Mouse (Mus musculus): ENCODE data around the gene Trim34b. TPM values are rescaled to one million over a fixed set of nuclear protein-coding genes. Genes with fewer than 3 reads are reported as not detected.
"Not testable (repeated sequence)": the region's sequence is repeated elsewhere in the genome, so short reads cannot be mapped to it uniquely, and the experiment has no call there.

Gene Trim34b
- polyA plus RNA-seq, 1 experiment = 2.3 TPM

- WGBS = 89% methylated on average over 4 of the region's 4 CpGs
- H3K27ac ChIP-seq (ENCODE audit: insufficient read depth, low read depth, low read length) = not testable (repeated sequence)
Measured at GRCm38 (mm10) chr7:104348043-104348442, 18.8 kb downstream of the Trim34b start.

GRCm38 (mm10) chr7:104352717-104353599 lies 23.7 kb downstream of the Trim34b start, which contains the start of gene Trim12c:
Gene Trim12c (minus strand): TSS chr7:104353362.
- WGBS = 2% methylated on average over 14 of the region's 14 CpGs
- no peaks in the 10 kb centered on the region for H3K27me3 ChIP-seq (replicated peaks; ENCODE audit: control insufficient read depth, insufficient read depth, low read length)
- H3K4me3 ChIP-seq (ENCODE audit: insufficient read depth, low read depth, low read length) = peak within 1 kb of the TSS; percentile 49

More at GRCm38 (mm10) chr7:104348043-104348442, 18.8 kb downstream of the Trim34b start:
- not testable (repeated sequence) for H3K27me3 ChIP-seq (replicated peaks; ENCODE audit: control insufficient read depth, insufficient read depth, low read length); H3K36me3 ChIP-seq (ENCODE audit: control insufficient read depth, insufficient read depth, low read length); H3K4me1 ChIP-seq (ENCODE audit: control insufficient read depth, insufficient read depth, low read length); DNase-seq; H3K4me3 ChIP-seq (ENCODE audit: insufficient read depth, low read depth, low read length)

GRCm38 (mm10) chr7:104353600-104353967 lies 24.3 kb downstream of the Trim34b start:
- H3K27me3 ChIP-seq (replicated peaks; ENCODE audit: control insufficient read depth, insufficient read depth, low read length) = no peaks in the 10 kb centered on the region
- DNase-seq = no peak
- 0 out of 2 replicates have a peak overlapping the region, but pooled peaks have one; percentile 7 for H3K27ac ChIP-seq (ENCODE audit: insufficient read depth, low read depth, low read length)
- H3K4me3 ChIP-seq (ENCODE audit: insufficient read depth, low read depth, low read length) = no peak overlapping the region
- H3K36me3 ChIP-seq (ENCODE audit: control insufficient read depth, insufficient read depth, low read length) = no peaks in the 10 kb centered on the region
- TF ChIP-seq CTCF (conservative IDR thresholded peaks at IDR 0.05; ENCODE audit: insufficient read depth, insufficient read length, low read depth, low read length) = no peak
- no peak for TF ChIP-seq POLR2A (IDR thresholded peaks at IDR 0.05; ENCODE audit: low read depth, low read length)
- 75% methylated on average over 2 of the region's 2 CpGs for WGBS
- H3K4me1 ChIP-seq (ENCODE audit: control insufficient read depth, insufficient read depth, low read length) = no peaks in the 10 kb centered on the region

More at GRCm38 (mm10) chr7:104352717-104353599, 23.7 kb downstream of the Trim34b start, which contains the start of gene Trim12c:
- peak; percentile 89 for DNase-seq
- Histone ChIP-seq H3K4me1 (ENCODE audit: control insufficient read depth, insufficient read depth, low read length) (no peaks in the 10 kb centered on the region), H3K27ac (ENCODE audit: insufficient read depth, low read depth, low read length) (peak within 1 kb of the TSS; percentile 88), H3K36me3 (ENCODE audit: control insufficient read depth, insufficient read depth, low read length) (no peaks in the 10 kb centered on the region)
- no peak for TF ChIP-seq POLR2A (IDR thresholded peaks at IDR 0.05; ENCODE audit: low read depth, low read length)
- TF ChIP-seq CTCF (conservative IDR thresholded peaks at IDR 0.05; ENCODE audit: insufficient read depth, insufficient read length, low read depth, low read length) = no peak

DNA sequence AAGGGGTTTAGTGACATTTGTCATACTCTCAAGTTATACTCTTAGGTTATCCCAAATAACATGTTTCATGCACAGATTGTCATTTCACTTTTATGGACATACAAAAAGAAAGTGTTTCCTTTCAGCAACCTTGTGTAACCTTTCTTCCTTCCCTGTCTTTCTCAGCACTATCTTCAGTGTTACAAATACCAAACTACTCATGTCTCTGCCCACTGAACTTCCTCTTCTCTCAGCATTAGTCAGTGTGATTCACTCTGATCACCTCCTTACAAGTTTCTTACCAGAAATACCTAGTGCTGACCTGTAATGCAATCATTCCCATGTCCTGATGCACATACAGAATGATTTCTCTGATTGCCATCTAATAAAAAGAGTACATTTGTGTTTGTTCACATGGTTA lies 37.1 kb downstream of the Trim34b start:
- TF ChIP-seq POLR2A (IDR thresholded peaks at IDR 0.05; ENCODE audit: low read depth, low read length) (no peak), CTCF (conservative IDR thresholded peaks at IDR 0.05; ENCODE audit: insufficient read depth, insufficient read length, low read depth, low read length) (no peak)
- H3K4me3 ChIP-seq (ENCODE audit: insufficient read depth, low read depth, low read length) = no peak overlapping the region
- H3K27me3 ChIP-seq (replicated peaks; ENCODE audit: control insufficient read depth, insufficient read depth, low read length) = no peaks in the 10 kb centered on the region
- no peak overlapping the region for H3K27ac ChIP-seq (ENCODE audit: insufficient read depth, low read depth, low read length)
- no peak for DNase-seq
- no peaks in the 10 kb centered on the region for H3K36me3 ChIP-seq (ENCODE audit: control insufficient read depth, insufficient read depth, low read length)
- H3K4me1 ChIP-seq (ENCODE audit: control insufficient read depth, insufficient read depth, low read length) = no peaks in the 10 kb centered on the region

DNA sequence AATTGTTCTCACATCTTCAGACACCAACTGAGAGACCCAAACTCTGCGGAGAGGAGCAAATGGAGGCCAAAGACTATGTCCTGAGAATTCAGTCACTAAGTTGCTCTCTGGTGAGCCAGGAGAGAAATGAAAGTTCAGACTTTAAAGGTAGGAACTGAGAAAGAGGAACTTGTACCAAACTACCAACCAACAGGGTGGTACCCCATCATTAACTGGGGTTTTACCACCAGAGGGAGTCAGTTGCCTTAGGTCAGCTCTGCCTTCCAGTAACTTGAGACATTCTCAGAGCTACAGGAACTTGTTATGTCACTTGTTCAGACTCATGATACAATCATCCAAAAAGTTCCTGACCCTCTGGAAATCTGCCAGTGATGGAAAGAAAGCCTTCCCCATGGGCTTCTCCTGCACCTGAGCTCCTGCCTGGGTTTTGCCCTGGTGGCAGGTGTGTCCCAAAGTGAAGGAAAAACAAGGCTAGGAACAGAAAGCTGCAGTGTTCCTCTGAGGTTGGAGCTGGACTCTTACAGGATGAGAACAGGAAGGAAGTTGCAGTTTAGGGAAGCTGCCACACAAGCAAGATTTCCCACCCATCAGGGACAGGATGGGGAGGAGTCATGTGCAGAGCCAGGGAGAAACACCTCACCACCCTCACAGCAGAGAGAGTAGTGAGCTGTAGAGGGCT lies 40.6 kb downstream of the Trim34b start, which contains the start of gene Trim30b:
TSS of gene Trim30b (minus strand) at position 149 of the 679 bp plus-strand sequence.
- DNase-seq = peak; percentile 39
- Histone ChIP-seq H3K4me3 (ENCODE audit: insufficient read depth, low read depth, low read length) (no peak within 1 kb of the TSS), H3K27me3 (replicated peaks; ENCODE audit: control insufficient read depth, insufficient read depth, low read length) (no peaks in the 10 kb centered on the region), H3K4me1 (ENCODE audit: control insufficient read depth, insufficient read depth, low read length) (no peaks in the 10 kb centered on the region), H3K27ac (ENCODE audit: insufficient read depth, low read depth, low read length) (no peak within 1 kb of the TSS; the same call in 1 of the 2 replicates), H3K36me3 (ENCODE audit: control insufficient read depth, insufficient read depth, low read length) (no peaks in the 10 kb centered on the region)
- 63% methylated on average over 1 of the region's 1 CpGs for WGBS
- TF ChIP-seq POLR2A (IDR thresholded peaks at IDR 0.05; ENCODE audit: low read depth, low read length) (no peak), CTCF (conservative IDR thresholded peaks at IDR 0.05; ENCODE audit: insufficient read depth, insufficient read length, low read depth, low read length) (0 out of 2 replicates have a peak, but pooled peaks have one; percentile 10)

Other genes starting within 250 kb of the Trim34b start
- gene Olfr645, start 244.0 kb upstream of the Trim34b start, polyA plus RNA-seq (2012; rRNA removed) = not detected in 2 replicates
- not detected in 2 replicates for gene Olfr646, start 224.6 kb upstream of the Trim34b start, polyA plus RNA-seq (2012; rRNA removed)
- gene Ubqln5, start 199.6 kb upstream of the Trim34b start, polyA plus RNA-seq (2012; rRNA removed) = not detected in 2 replicates
- gene Olfr643, start 192.1 kb upstream of the Trim34b start, polyA plus RNA-seq (2012; rRNA removed) = not detected in 2 replicates
- 0.07 and 0.09 TPM in 2 replicates for gene Ubqln3, start 186.2 kb upstream of the Trim34b start, polyA plus RNA-seq (2012; rRNA removed)
- 0.18 TPM in 1 of 2 replicates, not detected in the other for gene Ubqlnl, start 178.9 kb upstream of the Trim34b start, polyA plus RNA-seq (2012; rRNA removed)
- not detected in 2 replicates for gene Olfm5, start 164.6 kb upstream of the Trim34b start, polyA plus RNA-seq (2012; rRNA removed)
- not detected in 2 replicates for gene Olfr648, start 146.1 kb upstream of the Trim34b start, polyA plus RNA-seq (2012; rRNA removed)
- not detected in 2 replicates for gene Olfr649, start 133.5 kb upstream of the Trim34b start, polyA plus RNA-seq (2012; rRNA removed)
- 0.88 and 1.0 TPM in 2 replicates for gene Trim6, start 110.7 kb upstream of the Trim34b start, polyA plus RNA-seq (2012; rRNA removed)
- 3.3 and 5.1 TPM in 2 replicates for gene Trim34a, start 85.0 kb upstream of the Trim34b start, polyA plus RNA-seq (2012; rRNA removed)
- gene Trim5, start 41.4 kb upstream of the Trim34b start, polyA plus RNA-seq (2012; rRNA removed) = 0.30 and 0.42 TPM in 2 replicates
- gene Trim12a, start 14.0 kb upstream of the Trim34b start, polyA plus RNA-seq (2012; rRNA removed) = 1.9 and 3.1 TPM in 2 replicates
- gene Trim12c, start 23.9 kb downstream of the Trim34b start, polyA plus RNA-seq (2012; rRNA removed) = 2.4 and 3.4 TPM in 2 replicates
- 0.03 and 0.25 TPM in 2 replicates for gene Trim30b, start 40.4 kb downstream of the Trim34b start, polyA plus RNA-seq (2012; rRNA removed)
- gene Trim30c, start 71.4 kb downstream of the Trim34b start, polyA plus RNA-seq (2012; rRNA removed) = 0.09 TPM in 1 of 2 replicates, not detected in the other
- 2.1 and 4.6 TPM in 2 replicates for gene Trim30a, start 135.7 kb downstream of the Trim34b start, polyA plus RNA-seq (2012; rRNA removed)
- 0.39 and 0.92 TPM in 2 replicates for gene Trim30d, start 178.4 kb downstream of the Trim34b start, polyA plus RNA-seq (2012; rRNA removed)
- not detected in 2 replicates for gene Olfr651, start 220.7 kb downstream of the Trim34b start, polyA plus RNA-seq (2012; rRNA removed)
- not detected in 2 replicates for gene Olfr652, start 231.4 kb downstream of the Trim34b start, polyA plus RNA-seq (2012; rRNA removed)
- not detected in 2 replicates for gene Olfr653, start 247.8 kb downstream of the Trim34b start, polyA plus RNA-seq (2012; rRNA removed)